Mouse (Mus musculus): ENCODE measurements around the gene Hsh2d. TPM values are rescaled to one million over a fixed set of nuclear protein-coding genes. Genes with fewer than 3 reads are reported as not detected.

Gene Hsh2d
- not detected for total RNA-seq (2021)

DNA sequence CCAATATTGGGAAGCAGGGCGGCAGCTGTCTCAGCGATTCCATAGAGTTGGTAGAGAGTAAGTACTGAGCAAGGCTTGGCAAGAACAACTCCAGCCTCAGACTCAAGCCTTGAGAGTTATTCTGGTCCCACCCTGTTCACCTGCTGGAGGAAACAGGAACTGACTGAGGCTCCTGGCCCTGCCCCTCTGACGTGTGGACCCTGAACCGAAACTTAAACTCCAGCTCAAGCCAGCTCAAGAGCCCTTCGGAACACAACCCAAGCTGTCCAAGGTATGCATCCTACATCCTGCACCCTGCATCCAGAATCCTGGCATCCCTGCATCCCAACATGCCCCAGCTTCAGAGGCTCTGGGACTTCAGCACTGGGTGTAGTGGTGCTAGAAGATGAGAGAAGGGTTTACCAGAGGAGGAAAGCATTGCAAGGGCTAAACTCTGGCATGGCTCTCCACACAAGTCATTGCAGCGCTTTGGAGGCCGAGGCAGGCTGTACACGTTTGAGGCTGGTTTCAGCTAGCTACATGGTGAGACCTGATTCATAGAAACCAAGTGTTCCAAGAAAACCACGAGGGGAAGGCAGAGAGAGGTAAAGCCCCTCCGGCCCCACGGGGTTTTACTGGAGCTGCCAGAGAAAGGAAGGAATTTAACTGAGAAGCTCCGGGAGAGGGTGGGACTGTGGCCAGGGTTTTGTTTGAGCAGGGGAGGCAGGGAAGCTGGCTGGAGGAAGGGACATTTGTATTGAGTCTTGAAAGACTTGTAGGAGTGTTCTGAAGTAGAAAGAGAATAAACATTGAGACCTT, at the start of gene Hsh2d:
Gene Hsh2d (plus strand): TSS at position 222 of the 798 bp plus-strand sequence.
- no peak for DNase-seq (ENCODE audit: extremely low spot score in 1 of 2, low spot score in 1 of 2)

DNA sequence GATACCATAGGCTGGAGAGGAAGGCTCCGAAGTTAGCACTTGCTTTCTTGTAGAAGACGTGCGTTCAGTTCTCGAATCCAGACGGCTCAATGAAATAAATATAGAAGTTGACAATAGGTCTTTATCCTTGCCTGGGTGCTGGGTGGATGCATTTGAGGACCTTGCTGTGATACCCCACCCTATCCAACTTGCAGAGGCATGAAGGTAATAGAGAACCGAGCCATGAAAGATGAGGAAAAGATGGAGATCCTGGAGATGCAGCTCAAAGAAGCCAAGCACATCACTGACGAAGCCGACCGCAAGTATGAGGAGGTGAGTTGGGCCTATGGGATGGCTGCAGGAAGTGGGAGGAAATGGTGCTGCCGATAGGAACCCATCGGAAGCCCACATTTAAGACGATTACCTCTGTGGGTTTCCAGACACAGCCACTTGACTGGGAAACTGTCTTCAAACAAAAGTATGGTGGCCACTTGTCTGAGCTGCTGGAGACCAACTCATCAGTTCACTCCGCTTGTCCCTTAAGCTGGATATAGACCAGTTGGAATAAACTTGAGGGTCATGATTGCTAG, 46.1 kb upstream of the Hsh2d start:
- no peak for DNase-seq (ENCODE audit: extremely low spot score in 1 of 2, low spot score in 1 of 2)

DNA sequence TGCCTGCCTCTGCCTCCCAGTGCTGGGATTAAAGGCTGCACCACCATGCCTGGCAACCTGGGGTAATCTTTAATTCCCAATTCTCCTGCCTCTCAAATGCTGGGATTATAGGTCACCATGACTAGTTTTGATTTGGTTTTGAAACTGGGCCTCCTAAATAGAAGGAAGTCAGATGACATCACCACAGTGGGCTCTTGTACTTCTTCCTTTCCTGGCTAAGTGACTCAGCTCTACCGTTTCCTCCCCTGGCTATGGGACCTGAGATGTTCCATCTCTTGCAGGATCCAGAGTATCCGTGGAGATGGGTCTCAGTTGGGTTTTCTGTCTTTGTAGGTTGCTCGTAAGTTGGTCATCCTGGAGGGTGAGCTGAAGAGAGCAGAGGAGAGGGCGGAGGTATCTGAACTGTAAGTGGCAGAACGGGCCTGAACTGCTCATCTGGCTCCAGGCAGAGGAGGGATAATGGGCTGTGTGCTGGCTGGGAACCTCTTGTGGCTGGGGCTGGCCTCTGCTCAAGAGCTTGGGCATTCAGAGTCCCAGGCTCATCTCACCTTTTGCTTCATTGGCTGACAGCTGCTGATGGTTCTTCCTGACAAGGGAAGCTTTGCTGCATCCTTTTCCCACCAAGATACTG, 45.0 kb upstream of the Hsh2d start:
- DNase-seq (ENCODE audit: extremely low spot score in 1 of 2, low spot score in 1 of 2): no peak

DNA sequence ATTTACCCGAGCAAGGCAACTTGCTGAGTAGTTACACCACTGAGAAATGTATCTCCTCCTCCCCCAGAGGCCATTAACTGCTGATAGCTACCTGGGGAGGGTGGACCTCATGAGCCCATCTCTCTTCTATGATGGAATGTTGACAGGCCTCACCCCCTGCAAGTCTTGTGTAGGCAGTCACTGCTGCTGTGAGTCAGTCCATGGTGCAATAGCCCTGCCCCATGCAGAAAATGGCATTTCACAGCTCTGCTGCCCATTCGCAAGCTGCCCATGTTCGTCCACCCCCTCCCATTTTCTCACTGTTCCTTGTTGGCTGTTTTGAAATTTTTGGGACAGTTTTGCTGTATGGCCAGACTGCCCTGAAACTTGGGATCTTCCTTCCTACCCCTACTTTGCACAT, 43.9 kb upstream of the Hsh2d start:
- DNase-seq (ENCODE audit: extremely low spot score in 1 of 2, low spot score in 1 of 2): no peak

DNA sequence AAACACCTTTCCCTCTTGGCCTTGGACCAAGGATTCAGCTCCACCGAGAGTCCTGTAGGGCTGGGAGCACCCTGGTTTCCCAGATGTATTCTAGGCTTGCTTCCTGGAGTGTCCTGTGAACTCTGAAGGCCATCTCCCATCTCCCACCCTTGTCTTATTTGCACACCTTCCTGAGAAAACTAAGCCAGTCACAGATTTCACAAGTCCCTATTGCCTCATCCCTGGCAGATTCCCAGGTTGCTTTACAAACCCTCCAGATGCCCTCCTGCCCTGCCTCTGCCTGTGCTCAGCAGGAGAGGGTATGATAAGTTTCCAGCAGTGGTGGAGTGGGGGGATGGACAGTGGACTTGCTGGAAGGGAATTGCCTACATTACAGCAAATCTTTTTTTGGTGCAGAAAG, 43.4 kb upstream of the Hsh2d start:
- no peak for DNase-seq (ENCODE audit: extremely low spot score in 1 of 2, low spot score in 1 of 2)

DNA sequence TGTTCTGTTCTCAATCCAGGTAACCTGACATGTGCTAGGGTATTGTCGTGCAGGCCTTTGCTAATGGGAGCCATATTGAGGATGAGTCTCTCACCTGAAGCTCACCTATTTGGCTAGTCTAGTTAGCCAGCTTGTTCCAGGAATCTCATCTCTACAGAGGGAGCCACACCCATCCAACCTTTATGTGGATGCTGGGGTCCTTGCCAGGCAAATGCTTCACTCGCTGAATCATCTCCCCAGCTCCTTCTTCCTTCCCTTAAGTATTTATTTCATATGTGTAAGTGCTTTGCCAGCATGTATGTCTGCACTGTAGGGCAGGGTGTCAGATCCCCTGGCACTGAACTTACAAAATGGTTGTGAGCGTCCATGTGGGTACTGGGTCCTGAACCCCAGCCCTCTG, 42.9 kb upstream of the Hsh2d start:
- DNase-seq (ENCODE audit: extremely low spot score in 1 of 2, low spot score in 1 of 2): no peak

DNA sequence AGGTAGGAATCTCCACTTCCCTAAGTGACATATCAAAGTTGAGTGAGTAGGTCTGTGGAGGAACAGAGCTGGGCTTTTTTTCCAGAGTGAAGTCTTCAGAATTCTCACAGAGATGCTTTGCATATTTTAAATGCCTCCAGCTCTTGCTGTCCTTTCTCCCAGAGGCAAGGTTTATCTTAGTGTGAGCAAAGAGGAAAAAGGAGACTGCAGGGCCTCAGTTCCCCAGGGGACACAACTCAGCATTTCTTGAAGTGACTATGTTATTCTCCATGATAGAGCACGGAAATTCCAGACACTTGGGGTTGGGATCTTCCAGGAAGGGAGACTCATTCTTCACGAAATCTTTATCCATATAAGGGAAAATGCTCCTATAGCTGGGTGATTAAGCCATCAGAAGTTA, 42.2 kb upstream of the Hsh2d start:
- DNase-seq (ENCODE audit: extremely low spot score in 1 of 2, low spot score in 1 of 2): no peak

DNA sequence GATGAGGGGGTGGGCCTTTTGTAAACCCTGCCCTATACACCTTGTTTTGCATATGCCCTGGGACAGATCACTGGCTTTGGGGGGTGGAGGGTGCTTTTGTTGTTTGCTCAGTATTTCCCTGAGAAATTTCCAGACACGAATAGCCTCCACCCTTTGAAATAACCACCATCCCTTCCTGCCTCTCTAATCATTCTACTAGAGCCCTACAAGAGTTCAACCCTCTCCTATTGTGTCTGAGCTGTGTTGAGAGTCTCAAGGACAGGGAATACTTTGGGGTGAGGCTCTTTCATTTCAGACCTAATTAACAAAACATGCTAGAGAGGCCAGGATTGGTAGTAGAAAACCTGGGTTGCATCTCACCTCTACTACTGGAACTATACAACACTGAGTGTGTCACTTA, 40.4 kb upstream of the Hsh2d start:
- DNase-seq (ENCODE audit: extremely low spot score in 1 of 2, low spot score in 1 of 2): no peak

DNA sequence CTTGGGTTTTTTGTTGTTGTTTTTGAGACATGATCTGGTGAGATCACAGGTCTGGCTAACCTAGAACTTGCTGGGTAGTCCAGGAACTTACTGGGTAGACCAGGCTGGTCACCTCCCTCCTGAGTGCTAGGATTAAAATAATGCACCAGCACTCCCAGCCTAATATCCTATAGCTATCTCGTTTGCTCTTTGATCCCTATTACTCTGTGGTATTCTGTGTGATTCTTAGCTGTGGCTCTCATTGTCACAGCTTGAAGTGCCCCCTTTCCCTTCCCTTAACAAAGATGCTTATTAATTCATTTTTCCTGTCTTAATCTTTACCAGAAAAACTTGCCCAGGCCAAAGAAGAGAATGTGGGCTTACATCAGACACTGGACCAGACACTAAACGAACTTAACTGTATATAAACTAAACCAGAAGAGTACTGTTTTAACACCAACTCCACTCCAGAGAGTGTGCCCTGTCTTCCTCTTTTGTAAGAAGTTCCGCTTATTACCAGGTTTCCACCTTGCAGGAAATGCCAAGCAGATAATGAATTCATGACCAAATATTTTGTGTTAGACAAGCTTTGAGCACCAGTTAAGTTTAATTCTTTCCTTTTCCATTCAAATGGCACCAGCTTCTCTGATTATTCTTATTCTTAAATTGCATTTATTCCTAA, 37.9 kb upstream of the Hsh2d start:
- no peak for DNase-seq (ENCODE audit: extremely low spot score in 1 of 2, low spot score in 1 of 2)

DNA sequence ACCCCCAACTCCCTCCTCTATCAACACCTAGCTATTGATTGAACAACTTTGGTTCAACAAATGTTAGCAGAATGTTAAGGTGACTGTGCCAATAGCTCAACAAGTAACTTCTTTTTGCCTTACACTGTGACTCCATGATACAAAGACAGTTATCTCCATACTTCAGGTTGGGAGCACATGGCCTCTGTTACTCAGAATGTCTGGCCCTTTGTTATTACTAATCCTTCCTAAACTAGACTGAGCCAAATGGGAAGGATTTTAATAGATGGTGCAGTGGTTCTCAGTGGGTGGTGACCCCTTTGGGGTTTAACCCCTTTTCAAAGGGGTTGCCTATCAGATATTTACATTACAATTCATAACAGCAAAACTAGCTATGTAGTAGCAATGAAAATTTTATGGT, 36.1 kb upstream of the Hsh2d start:
- DNase-seq (ENCODE audit: extremely low spot score in 1 of 2, low spot score in 1 of 2): no peak

DNA sequence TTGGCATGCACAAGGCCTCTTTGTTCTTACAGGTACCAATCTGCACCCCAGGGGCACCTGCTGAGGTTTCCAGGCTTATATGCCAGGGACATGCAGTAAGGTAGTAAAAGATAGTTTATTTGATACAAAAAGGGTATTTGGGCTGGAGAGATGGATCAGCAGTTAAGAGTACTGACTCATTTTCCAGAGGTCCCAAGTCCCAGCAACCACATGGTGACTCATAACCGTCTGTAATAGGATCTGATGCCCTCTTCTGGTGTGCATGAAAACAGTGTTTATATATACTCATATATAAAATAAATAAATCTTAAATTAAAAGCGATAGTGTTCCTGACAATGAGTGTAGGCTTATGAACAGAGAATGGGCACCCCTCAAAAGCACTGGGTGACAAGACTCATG, 31.3 kb upstream of the Hsh2d start:
- no peak for DNase-seq (ENCODE audit: extremely low spot score in 1 of 2, low spot score in 1 of 2)

DNA sequence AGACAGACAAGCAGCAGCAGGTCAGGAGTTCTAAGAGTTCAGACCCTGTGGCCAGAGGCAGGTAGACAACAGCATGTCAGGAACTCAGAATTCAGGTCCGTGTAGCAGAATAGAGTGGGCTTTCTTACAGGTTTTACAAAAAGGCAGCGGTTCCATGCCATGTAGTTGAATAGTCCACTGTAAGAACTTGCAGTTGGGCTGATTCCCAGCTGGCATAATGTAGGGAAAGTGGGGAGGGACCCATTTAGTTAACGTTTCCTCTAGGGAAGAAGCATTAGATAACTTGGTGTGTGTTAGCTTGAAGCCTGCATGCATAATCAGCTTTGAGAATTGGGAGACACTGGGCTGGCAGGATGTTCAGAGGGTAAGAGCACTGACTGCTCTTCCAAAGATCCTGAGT, 30.7 kb upstream of the Hsh2d start:
- no peak for DNase-seq (ENCODE audit: extremely low spot score in 1 of 2, low spot score in 1 of 2)

DNA sequence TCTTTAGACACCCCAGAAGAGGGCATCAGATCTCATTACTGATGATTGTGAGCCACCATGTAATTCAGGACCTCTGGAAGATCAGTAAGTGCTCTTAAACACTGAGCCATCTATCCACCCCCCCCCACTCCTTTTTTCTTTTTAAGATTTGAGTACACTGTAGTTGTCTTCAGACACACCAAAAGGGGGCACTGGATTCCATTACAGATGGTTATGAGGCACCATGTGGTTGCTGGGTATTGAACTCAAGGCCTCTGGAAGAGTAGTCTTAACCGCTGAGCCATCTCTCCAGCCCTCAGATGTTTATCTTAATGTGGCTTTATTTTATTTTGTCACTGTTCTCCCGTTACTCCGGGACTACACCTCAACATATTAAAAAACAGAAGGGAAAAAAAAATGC, 29.4 kb upstream of the Hsh2d start:
- no peak for DNase-seq (ENCODE audit: extremely low spot score in 1 of 2, low spot score in 1 of 2)

DNA sequence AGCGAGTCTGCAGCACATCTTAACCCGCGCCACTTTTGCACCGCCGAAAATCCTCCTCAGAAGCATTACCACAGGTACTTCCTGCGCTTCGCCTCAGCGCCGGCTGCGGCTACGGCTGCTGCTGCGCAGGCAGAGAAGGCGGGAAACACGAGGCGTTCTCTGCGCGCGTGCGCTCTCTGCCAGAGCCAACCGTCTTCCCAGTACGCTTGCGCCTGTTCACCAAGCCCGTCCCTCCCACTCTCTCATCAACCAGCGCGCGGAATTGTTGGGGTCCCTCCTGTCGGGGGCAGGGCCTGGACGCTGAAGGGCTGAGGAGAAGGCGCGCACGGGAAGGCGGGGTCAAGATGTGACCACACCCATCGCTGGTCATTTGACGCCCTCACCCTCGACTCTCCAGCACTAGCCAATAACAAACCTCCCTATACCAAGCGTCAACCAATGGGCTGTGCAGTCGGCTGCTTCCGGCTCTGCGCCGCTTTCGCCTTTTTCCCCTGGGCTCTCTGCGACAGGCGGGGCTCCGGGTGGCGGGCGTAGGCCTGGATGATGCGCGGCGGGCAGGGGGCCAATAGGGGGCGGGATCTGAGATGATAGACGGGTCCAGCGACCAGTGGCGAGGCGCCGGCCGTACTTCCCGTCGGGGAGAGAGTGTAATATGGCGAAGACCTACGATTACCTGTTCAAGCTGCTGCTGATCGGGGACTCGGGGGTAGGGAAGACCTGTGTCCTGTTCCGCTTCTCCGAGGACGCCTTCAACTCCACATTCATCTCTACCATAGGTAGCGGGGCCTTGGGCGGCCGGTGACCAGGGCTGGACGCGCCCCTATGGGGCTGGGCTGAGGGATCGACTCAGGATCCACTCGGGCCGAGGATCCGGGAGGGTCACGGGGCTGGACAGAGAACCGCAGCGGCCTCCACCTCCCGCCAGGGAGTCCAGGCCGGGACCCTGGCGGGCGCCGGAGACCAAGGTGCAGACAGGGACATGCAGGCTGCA, 28.4 kb upstream of the Hsh2d start, which contains the start of gene Rab8a:
Gene Rab8a (plus strand): TSS at position 494 of the 991 bp plus-strand sequence.
- DNase-seq (ENCODE audit: extremely low spot score in 1 of 2, low spot score in 1 of 2): peak; percentile 100

DNA sequence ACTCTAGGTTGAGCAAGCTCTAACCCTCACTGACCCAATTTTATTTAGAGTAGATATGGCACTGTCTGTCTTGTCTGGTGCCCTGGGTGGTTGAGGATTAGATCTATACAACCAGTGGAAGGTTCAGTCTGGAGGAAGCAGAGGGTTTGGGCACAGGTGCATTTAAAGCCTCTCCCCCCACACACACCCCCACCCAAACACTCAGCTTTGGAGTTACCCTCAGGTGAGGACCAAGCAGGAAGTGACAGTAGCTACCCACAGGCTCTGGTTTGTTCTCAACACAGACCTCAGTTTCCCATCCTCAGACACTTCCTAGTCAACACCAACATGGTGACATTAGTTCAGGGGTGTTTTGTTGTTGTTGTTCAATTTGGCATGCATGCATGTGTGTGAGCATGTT, 26.6 kb upstream of the Hsh2d start:
- DNase-seq (ENCODE audit: extremely low spot score in 1 of 2, low spot score in 1 of 2): no peak

DNA sequence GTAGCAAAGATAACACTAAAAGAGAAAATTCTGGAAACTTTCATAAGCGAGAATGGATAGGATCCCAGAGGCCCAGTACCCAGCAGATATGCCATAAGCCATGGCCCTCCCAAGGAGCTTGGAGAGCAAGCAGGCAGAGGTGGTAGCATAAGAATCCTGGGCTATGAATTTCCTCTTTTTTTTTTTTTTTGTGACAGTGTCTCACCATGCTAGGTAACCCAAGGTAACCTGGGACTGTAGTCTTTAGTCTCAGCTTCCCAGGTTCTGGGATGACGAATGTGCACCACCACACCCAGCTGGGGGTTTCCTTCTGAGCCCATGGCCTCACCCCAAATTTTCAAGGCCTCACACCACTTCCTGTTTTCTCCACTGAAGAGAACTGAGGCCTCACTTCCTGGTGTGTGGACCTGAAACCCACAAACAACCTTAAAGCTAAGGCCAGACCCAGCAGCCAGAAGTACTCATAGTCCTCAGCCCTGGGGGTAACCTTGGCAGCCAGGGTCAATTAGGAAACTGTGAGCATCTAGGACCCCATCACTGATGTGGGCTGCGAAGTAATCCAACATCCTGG, 20.3 kb upstream of the Hsh2d start:
- no peak for DNase-seq (ENCODE audit: extremely low spot score in 1 of 2, low spot score in 1 of 2)

DNA sequence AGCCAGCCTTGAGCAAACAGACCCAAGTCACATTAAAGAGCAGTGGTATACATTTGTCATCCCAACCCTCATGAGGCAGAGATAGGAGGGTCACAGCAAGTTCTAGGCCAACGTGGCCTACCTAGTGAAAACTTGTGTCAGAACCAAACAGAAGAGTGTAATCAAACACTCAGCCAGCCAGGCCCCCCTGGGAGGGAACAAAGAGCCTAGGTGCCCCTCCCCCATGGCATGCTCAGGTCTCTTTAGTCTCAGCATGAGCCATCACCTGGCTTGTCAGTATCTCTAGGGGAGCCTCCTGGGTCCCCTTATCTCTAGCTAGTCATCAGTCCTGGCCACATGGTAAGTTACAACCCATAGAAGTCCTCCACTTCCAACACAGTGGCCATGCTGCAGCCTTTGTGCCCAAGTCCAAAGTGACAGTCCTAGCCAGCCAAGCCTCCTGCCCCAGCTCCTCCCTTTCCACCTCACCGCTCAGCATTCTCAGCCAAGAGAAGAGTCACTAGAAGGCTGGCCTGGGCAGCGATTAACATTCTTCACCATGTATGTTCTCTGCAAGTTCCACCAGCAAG, 19.7 kb upstream of the Hsh2d start:
- DNase-seq (ENCODE audit: extremely low spot score in 1 of 2, low spot score in 1 of 2): no peak

DNA sequence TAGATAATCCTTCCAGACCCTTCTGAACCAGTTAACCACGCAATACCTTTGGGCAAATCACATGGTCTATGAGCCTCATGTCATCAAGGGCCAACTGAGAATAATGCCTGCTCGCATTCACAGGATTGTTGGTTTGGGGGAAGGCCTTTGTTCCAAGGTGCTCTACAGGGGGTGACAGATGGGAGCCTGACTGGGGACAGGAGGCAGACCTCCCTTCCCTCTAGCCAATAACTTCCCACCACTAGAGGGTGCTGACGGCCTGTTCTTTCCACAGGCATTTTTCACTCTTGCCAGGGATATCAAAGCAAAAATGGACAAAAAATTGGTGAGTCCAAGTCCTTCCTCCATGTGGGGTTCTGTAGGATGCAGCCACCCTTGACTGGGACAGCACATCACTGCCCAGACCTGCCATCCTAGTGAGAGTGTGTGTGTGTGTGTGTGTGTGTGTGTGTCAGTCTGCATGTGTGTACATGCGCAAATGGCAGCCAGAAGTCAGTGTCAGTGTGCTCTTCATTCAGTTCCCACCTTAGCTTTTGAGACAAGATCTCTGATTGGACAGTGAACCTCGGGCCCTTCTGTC, 12.0 kb upstream of the Hsh2d start:
- peak; percentile 58 to 84 for DNase-seq (ENCODE audit: extremely low spot score in 1 of 2, low spot score in 1 of 2)

DNA sequence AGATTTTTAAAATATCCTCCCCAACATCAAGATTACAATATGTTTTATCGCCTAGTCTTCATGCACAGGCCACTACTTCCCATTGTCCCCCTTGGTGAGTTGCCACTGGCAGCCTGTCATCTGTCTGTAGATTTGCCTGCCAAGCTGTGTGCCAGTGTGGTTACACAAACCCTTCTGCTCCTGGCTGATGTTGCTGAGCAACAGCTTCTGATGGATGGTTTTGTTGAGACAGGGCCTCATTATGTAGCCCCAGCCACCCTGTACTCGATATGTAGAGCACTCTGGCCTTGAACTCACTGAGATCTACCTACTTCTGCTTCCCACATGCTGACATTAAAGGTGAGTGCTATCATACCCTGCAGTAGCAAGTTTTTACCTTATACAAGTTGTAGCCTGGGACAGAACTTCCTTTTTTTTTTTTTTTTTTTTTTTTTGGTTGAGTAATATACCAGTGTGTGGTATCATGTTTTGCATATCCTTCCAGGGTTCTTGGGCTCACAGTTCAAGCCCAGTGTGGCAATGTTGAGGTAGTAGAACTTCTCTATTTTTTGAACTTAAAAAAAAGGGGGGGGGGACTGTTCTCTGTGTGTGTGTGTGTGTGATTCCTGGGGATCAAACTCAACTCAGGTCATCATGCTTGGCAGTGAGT, 5.8 kb upstream of the Hsh2d start:
- DNase-seq (ENCODE audit: extremely low spot score in 1 of 2, low spot score in 1 of 2): no peak

Data from layer of hippocampus, postnatal 25 days (tissue).